Mouse (Mus musculus) CH12.LX (cell line): ENCODE data around the gene Vwa7. TPM values are rescaled to one million over a fixed set of nuclear protein-coding genes. Genes with fewer than 3 reads are reported as not detected.

Experiments
- DNase-seq: peaks from one replicate; pipeline ENCODE4 v3.0.0-alpha.2; 2013; ENCODE audit errors: extremely low read depth
- H3K27ac ChIP-seq: 2 replicates; pipeline ENCODE4 v1.5.1; 2012; ENCODE audit warnings: low read depth, mild to moderate bottlenecking, control low read depth, moderate library complexity; ENCODE audit not compliant: insufficient read depth
- H3K27me3 ChIP-seq: replicated peaks from 2 replicates; pipeline ENCODE3; 2012; ENCODE audit warnings: inconsistent platforms
- H3K36me3 ChIP-seq, 2 experiments: replicated peaks in 1 of 2; 2 replicates each; pipeline versions ENCODE3 to v1.6.1; 2012; ENCODE audit warnings: inconsistent platforms in 1 of 2, low read length in 1 of 2, mild to moderate bottlenecking in 1 of 2, mixed read lengths in 1 of 2, moderate library complexity in 1 of 2; ENCODE audit not compliant: control insufficient read depth in 1 of 2, insufficient read depth in 1 of 2
- H3K4me1 ChIP-seq, 2 experiments: 2 replicates each; pipeline ENCODE4 v1.6.1; 2012; ENCODE audit warnings: inconsistent platforms in 1 of 2, moderate library complexity in 1 of 2; ENCODE audit not compliant: insufficient read depth in 2 of 2, control insufficient read depth in 1 of 2
- H3K4me2 ChIP-seq: 2 replicates; pipeline ENCODE4 v1.6.1; 2012; ENCODE audit warnings: low read depth, mild to moderate bottlenecking, control low read depth; ENCODE audit not compliant: poor library complexity, insufficient read depth, severe bottlenecking
- H3K4me3 ChIP-seq, 3 experiments: fragments of 150-350 bp in 1 of 3; sonication (generic) in 1 of 3; replicated peaks in 1 of 3; 2 replicates each; pipeline versions ENCODE3 to v1.5.1; 2011 to 2012; ENCODE audit warnings: low read depth in 2 of 3, low read length in 2 of 3, mild to moderate bottlenecking in 2 of 3, moderate library complexity in 2 of 3, control low read depth in 1 of 3, improper control_type of control experiment in 1 of 3, inconsistent platforms in 1 of 3, mixed read lengths in 1 of 3; ENCODE audit not compliant: poor library complexity in 1 of 3
- H3K79me2 ChIP-seq: replicated peaks from 2 replicates; pipeline ENCODE4 v1.6.1; 2012; ENCODE audit warnings: mild to moderate bottlenecking, moderate library complexity; ENCODE audit not compliant: control insufficient read depth, poor library complexity, insufficient read depth, severe bottlenecking; ENCODE audit errors: extremely low read depth
- H3K9ac ChIP-seq: 2 replicates; pipeline ENCODE4 v1.6.1; 2012; ENCODE audit warnings: low read depth, mild to moderate bottlenecking, control low read depth, moderate library complexity; ENCODE audit not compliant: insufficient read depth
- H3K9me3 ChIP-seq: replicated peaks from 2 replicates; pipeline ENCODE3; 2012; ENCODE audit warnings: low read length, inconsistent platforms, mixed read lengths
- BHLHE40 ChIP-seq: IDR thresholded peaks from 2 replicates; pipeline ENCODE4 v1.6.1; 2011; ENCODE audit warnings: mild to moderate bottlenecking, low read depth, low read length, improper control_type of control experiment
- CHD1 ChIP-seq: IDR thresholded peaks from 2 replicates; pipeline ENCODE4 v1.6.1; 2012; ENCODE audit warnings: low read depth, low read length, improper control_type of control experiment, inconsistent platforms
- CHD2 ChIP-seq: IDR thresholded peaks from 2 replicates; pipeline ENCODE4 v1.6.1; 2011; ENCODE audit warnings: low read length, improper control_type of control experiment
- CTCF ChIP-seq, 2 experiments: IDR thresholded peaks in 1 of 2; conservative IDR thresholded peaks in 1 of 2; 2 replicates each; pipeline ENCODE4 v1.5.1; 2011 to 2012; ENCODE audit warnings: low read depth in 2 of 2, low read length in 2 of 2, improper control_type of control experiment in 1 of 2, inconsistent platforms in 1 of 2, mild to moderate bottlenecking in 1 of 2, moderate library complexity in 1 of 2
- E2F4 ChIP-seq: IDR thresholded peaks from 2 replicates; pipeline ENCODE4 v1.6.1; 2011; ENCODE audit warnings: low read depth, low read length, improper control_type of control experiment; ENCODE audit not compliant: insufficient replicate concordance
- EP300 ChIP-seq: IDR thresholded peaks from 2 replicates; pipeline ENCODE4 v1.6.1; 2011; ENCODE audit warnings: low read length, improper control_type of control experiment
- ETS1 ChIP-seq: conservative IDR thresholded peaks from 2 replicates; pipeline ENCODE4 v1.6.1; 2012; ENCODE audit warnings: low read depth, mild to moderate bottlenecking, inconsistent platforms, low read length, improper control_type of control experiment, moderate library complexity
- GABPA ChIP-seq: IDR thresholded peaks from 2 replicates; pipeline ENCODE4 v1.6.1; 2012; ENCODE audit warnings: low read depth, low read length, improper control_type of control experiment, inconsistent platforms; ENCODE audit not compliant: insufficient replicate concordance
- HCFC1 ChIP-seq: IDR thresholded peaks from 2 replicates; pipeline ENCODE4 v1.6.1; 2012; ENCODE audit warnings: low read depth, mild to moderate bottlenecking, inconsistent platforms, low read length, improper control_type of control experiment
- JUND ChIP-seq: conservative IDR thresholded peaks from 2 replicates; pipeline ENCODE4 v1.6.1; 2011; ENCODE audit warnings: low read depth, low read length, improper control_type of control experiment
- MAFK ChIP-seq: IDR thresholded peaks from 2 replicates; pipeline ENCODE4 v1.6.1; 2011; ENCODE audit warnings: low read length, improper control_type of control experiment; ENCODE audit not compliant: insufficient replicate concordance
- MAX ChIP-seq: IDR thresholded peaks from 2 replicates; pipeline ENCODE4 v1.6.1; 2011; ENCODE audit warnings: low read length, improper control_type of control experiment
- MAZ ChIP-seq: IDR thresholded peaks from 2 replicates; pipeline ENCODE4 v1.6.1; 2012; ENCODE audit warnings: low read depth, mild to moderate bottlenecking, inconsistent platforms, low read length, improper control_type of control experiment, moderate library complexity
- MEF2A ChIP-seq: IDR thresholded peaks from 2 replicates; pipeline ENCODE4 v1.6.1; 2014; ENCODE audit warnings: low read depth, mild to moderate bottlenecking, inconsistent platforms, low read length, improper control_type of control experiment, borderline replicate concordance
- MXI1 ChIP-seq: IDR thresholded peaks from 2 replicates; pipeline ENCODE4 v1.6.1; 2011; ENCODE audit warnings: mild to moderate bottlenecking, low read depth, low read length, improper control_type of control experiment
- MYC ChIP-seq: IDR thresholded peaks from 2 replicates; pipeline ENCODE4 v1.6.1; 2011; ENCODE audit warnings: low read depth, mild to moderate bottlenecking, improper control_type of control experiment, low read length
- NELFE ChIP-seq: IDR thresholded peaks from 2 replicates; pipeline ENCODE4 v1.6.1; 2011; ENCODE audit warnings: low read depth, low read length, improper control_type of control experiment
- POLR2A ChIP-seq: IDR thresholded peaks from 2 replicates; pipeline ENCODE4 v1.6.1; 2011; ENCODE audit warnings: low read depth, mild to moderate bottlenecking, improper control_type of control experiment, low read length
- POLR2AphosphoS2 ChIP-seq: IDR thresholded peaks from 2 replicates; pipeline ENCODE4 v1.6.1; 2011; ENCODE audit warnings: low read depth, low read length, improper control_type of control experiment
- RCOR1 ChIP-seq: conservative IDR thresholded peaks from 2 replicates; pipeline ENCODE4 v1.6.1; 2012; ENCODE audit warnings: low read depth, mild to moderate bottlenecking, inconsistent platforms, low read length, improper control_type of control experiment
- SIN3A ChIP-seq: IDR thresholded peaks from 2 replicates; pipeline ENCODE4 v1.6.1; 2012; ENCODE audit warnings: low read length, improper control_type of control experiment, inconsistent platforms
- SMC3 ChIP-seq: IDR thresholded peaks from 2 replicates; pipeline ENCODE4 v1.6.1; 2011; ENCODE audit warnings: low read depth, low read length, improper control_type of control experiment
- TBP ChIP-seq: conservative IDR thresholded peaks from 2 replicates; pipeline ENCODE4 v1.6.1; 2011; ENCODE audit warnings: low read depth, low read length, improper control_type of control experiment
- UBTF ChIP-seq: IDR thresholded peaks from 2 replicates; pipeline ENCODE4 v1.6.1; 2012; ENCODE audit warnings: low read depth, mild to moderate bottlenecking, inconsistent platforms, low read length, improper control_type of control experiment, moderate library complexity
- USF2 ChIP-seq: conservative IDR thresholded peaks from 2 replicates; pipeline ENCODE4 v1.6.1; 2011; ENCODE audit warnings: low read depth, low read length, improper control_type of control experiment
- ZC3H11A ChIP-seq: IDR thresholded peaks from 2 replicates; pipeline ENCODE4 v1.6.1; 2012; ENCODE audit warnings: low read depth, mild to moderate bottlenecking, inconsistent platforms, low read length, improper control_type of control experiment
- ZKSCAN1 ChIP-seq: IDR thresholded peaks from 2 replicates; pipeline ENCODE4 v1.6.1; 2012; ENCODE audit warnings: low read depth, inconsistent platforms, low read length, improper control_type of control experiment, borderline replicate concordance
- dilution Hi-C: fragments of 300-500 bp; cut with MboI; formaldehyde crosslinking; loops from 2 replicates; pipeline ENCODE4 v1.14.3; 2020; ENCODE audit warnings: low sequenced_read_pairs; ENCODE audit not compliant: extremely low pct_unique_long_range_greater_than_20kb, extremely low pct_ligation_motif_present
- in situ Hi-C: fragments of 300-500 bp; cut with MboI; formaldehyde crosslinking; loops from 3 replicates; pipeline ENCODE4 v1.14.3; 2019; ENCODE audit warnings: low sequenced_read_pairs, low pct_ligation_motif_present, low pct_unique_long_range_greater_than_20kb, mixed read lengths
- polyA plus RNA-seq: library from polyadenylated mRNA; unstranded; fragments of >175 nt; gene quantifications from 2 replicates; pipeline ENCODE4 v1.2.1, GENCODE M21; 2012; ENCODE audit warnings: low read depth; ENCODE audit not compliant: insufficient read length
- total RNA-seq, 2 experiments: library from RNA; depleted of rRNA; stranded (reverse); fragments of 300-350 nt in 1 of 2; fragments of >200 nt in 1 of 2; gene quantifications; 2 replicates each; pipeline ENCODE4 v1.2.3; 2012 to 2014

Vwa7 gene
- total and polyA plus RNA-seq, 3 experiments, result 0.42 to 1.2 TPM; not detected in 1

- H3K36me3 ChIP-seq, result peaks cover 4 to 65% of the 10 kb centered on the region in 2 experiments
- no peak overlapping the region for H3K4me2 ChIP-seq
- H3K4me3 ChIP-seq, result no peak overlapping the region
- in situ Hi-C loops (loop anchor here (5.0 to 10.0 kb wide), 2 partner anchors 45 to 93 kb away; partner anchors contain the start of genes Ly6g5b, Ly6g6c and Mpig6b), dilution Hi-C loops (no loop called here)
- H3K9me3 ChIP-seq, result no peaks in the 10 kb centered on the region
- no peak for DNase-seq
- H3K27ac ChIP-seq, result no peak overlapping the region
- H3K27me3 ChIP-seq, result no peaks in the 10 kb centered on the region
- TF ChIP-seq ETS1 (no peak), MYC (no peak), MEF2A (no peak), UBTF (no peak), CHD2 (no peak), USF2 (no peak), BHLHE40 (no peak), MAFK (no peak), E2F4 (no peak), CHD1 (no peak), NELFE (no peak), RCOR1 (no peak), ZC3H11A (no peak), SIN3A (no peak), ZKSCAN1 (no peak), CTCF (conservative IDR thresholded peaks at IDR 0.05 in 1 of 2, IDR thresholded peaks at IDR 0.05 in 1 of 2; ENCODE audit: low read depth in 2 of 2, low read length in 2 of 2) (no peak), EP300 (no peak)
- H3K4me1 ChIP-seq, result peaks cover 10 to 40% of the 10 kb centered on the region in 2 experiments
- no peaks in the 10 kb centered on the region; the same call in 1 of the 2 replicates for H3K79me2 ChIP-seq
- H3K9ac ChIP-seq, result no peak overlapping the region
These were observed 5.6 kb downstream of the Vwa7 start for GRCm38 (mm10) chr17:35021842-35022477.

- dilution Hi-C loops, result no loop called here
- Histone ChIP-seq H3K4me1 (peaks cover 10 to 40% of the 10 kb centered on the region in 2 experiments), H3K79me2 (no peaks in the 10 kb centered on the region; the same call in none of the 2 replicates), H3K4me2 (no peak overlapping the region), H3K27me3 (no peaks in the 10 kb centered on the region), H3K4me3 (no peak overlapping the region), H3K27ac (no peak overlapping the region), H3K9me3 (no peaks in the 10 kb centered on the region), H3K36me3 (peaks cover 4 to 59% of the 10 kb centered on the region in 2 experiments), H3K9ac (no peak overlapping the region)
- DNase-seq, result no peak
- no peak for TF ChIP-seq CHD2
- no peak for TF ChIP-seq POLR2A
- no peak for TF ChIP-seq HCFC1
- no peak for TF ChIP-seq NELFE
- TF ChIP-seq MAX, result no peak
- no peak for TF ChIP-seq GABPA
- no peak for TF ChIP-seq POLR2AphosphoS2
- no peak for TF ChIP-seq MAZ
- TF ChIP-seq MAFK, result no peak
- TF ChIP-seq ETS1, result no peak
- no peak for TF ChIP-seq UBTF
- TF ChIP-seq ZKSCAN1, result no peak
- no peak for TF ChIP-seq MEF2A
- no peak for TF ChIP-seq MYC
- no peak for TF ChIP-seq TBP
- TF ChIP-seq SMC3, result no peak
- TF ChIP-seq MXI1, result no peak
- TF ChIP-seq JUND, result no peak
- no peak for TF ChIP-seq BHLHE40
- no peak for TF ChIP-seq RCOR1
- in situ Hi-C loops, result loop anchor here (5.0 to 10.0 kb wide), 2 partner anchors 45 to 92 kb away; partner anchors contain the start of genes Ly6g5b, Ly6g6c and Mpig6b
These were observed 6.2 kb downstream of the Vwa7 start for GRCm38 (mm10) chr17:35022541-35023060.
